Mouse (Mus musculus): Measurements from ENCODE around the gene Ifi27l2a.
A peak's percentile ranks its signal among the peaks of the same experiment; 100 is the strongest.
"Not testable (repeated sequence)": the region's sequence is repeated elsewhere in the genome, so short reads cannot be mapped to it uniquely, and the experiment has no call there.

The Ifi27l2a gene

GRCm38 (mm10) chr12:103443524-103443923 lies at the start of gene Ifi27l2a:
Ifi27l2a (minus strand) TSS chr12:103443680.
- DNase-seq = no peak

- peak; percentile 70 to 80 for DNase-seq
Measured at GRCm38 (mm10) chr12:103492767-103493166, 49.3 kb upstream of the Ifi27l2a start.

GRCm38 (mm10) chr12:103491091-103491730 lies 47.7 kb upstream of the Ifi27l2a start:
- DNase-seq = no peak

- no peak for DNase-seq
Measured at GRCm38 (mm10) chr12:103487750-103488149, 44.3 kb upstream of the Ifi27l2a start.

- DNase-seq = no peak
Measured at GRCm38 (mm10) chr12:103487276-103487675, 43.8 kb upstream of the Ifi27l2a start.

- peak; percentile 60 to 84 for DNase-seq
Measured at GRCm38 (mm10) chr12:103486726-103487125, 43.2 kb upstream of the Ifi27l2a start.

- DNase-seq = not testable (repeated sequence)
Measured at GRCm38 (mm10) chr12:103484200-103484972, 40.9 kb upstream of the Ifi27l2a start.

- DNase-seq = no peak
Measured at GRCm38 (mm10) chr12:103482781-103483180, 39.3 kb upstream of the Ifi27l2a start.

GRCm38 (mm10) chr12:103481671-103482070 lies 38.2 kb upstream of the Ifi27l2a start:
- no peak for DNase-seq

GRCm38 (mm10) chr12:103477461-103478015 lies 34.1 kb upstream of the Ifi27l2a start:
- DNase-seq = no peak

GRCm38 (mm10) chr12:103476779-103477389 lies 33.4 kb upstream of the Ifi27l2a start:
- no peak for DNase-seq

- DNase-seq = no peak
Measured at GRCm38 (mm10) chr12:103474481-103474880, 31.0 kb upstream of the Ifi27l2a start.

GRCm38 (mm10) chr12:103457140-103457539 lies 13.7 kb upstream of the Ifi27l2a start, which contains the start of gene Ifi27l2b:
Ifi27l2b (minus strand) TSS chr12:103457223.
- DNase-seq = no peak

GRCm38 (mm10) chr12:103456727-103457126 lies 13.2 kb upstream of the Ifi27l2a start:
- DNase-seq = not testable (repeated sequence)

- no peak for DNase-seq
Measured at GRCm38 (mm10) chr12:103453361-103453760, 9.9 kb upstream of the Ifi27l2a start.

- no peak for DNase-seq
Measured at GRCm38 (mm10) chr12:103445060-103445459, 1.6 kb upstream of the Ifi27l2a start.

- DNase-seq = not testable (repeated sequence)
Measured at GRCm38 (mm10) chr12:103444261-103444660, 781 bp upstream of the Ifi27l2a start.

GRCm38 (mm10) chr12:103437601-103438000 lies 5.9 kb downstream of the Ifi27l2a start:
- no peak for DNase-seq

- DNase-seq = no peak
Measured at GRCm38 (mm10) chr12:103434861-103435260, 8.6 kb downstream of the Ifi27l2a start.

GRCm38 (mm10) chr12:103433986-103434731 lies 9.3 kb downstream of the Ifi27l2a start, which contains the start of gene Ifi27:
Ifi27 (plus strand) TSS chr12:103434211.
- DNase-seq = peak in 1 of 2 experiments; percentile 29

GRCm38 (mm10) chr12:103433430-103433829 lies 10.1 kb downstream of the Ifi27l2a start:
- DNase-seq = no peak

GRCm38 (mm10) chr12:103426710-103427109 lies 16.8 kb downstream of the Ifi27l2a start:
- peak; percentile 18 to 40 for DNase-seq

All from cerebellum, adult 18-20 months (tissue).